Mouse (Mus musculus) kidney, adult 10 weeks (tissue): ENCODE data around the gene Ccdc171. TPM values are rescaled to one million over a fixed set of nuclear protein-coding genes. Genes with fewer than 3 reads are reported as not detected.

Experiments used
- polyA plus RNA-seq: library from polyadenylated mRNA; stranded (reverse); fragments of 350-450 nt; fragmentation: Illumina TruSeq; extraction: RNeasy Lipid Tissue Mini Kit (QIAGEN cat#74804); gene quantifications from one replicate; pipeline ENCODE4 v1.2.3, GENCODE M21; 2014; ENCODE audit warnings: low read depth, low replicate concordance

Ccdc171 gene
- polyA plus RNA-seq = 2.0 TPM

GRCm38 (mm10) chr4:83524843-83525689, at the start of gene Ccdc171:
TSS of gene Ccdc171 (plus strand) at chr4:83525545.

GRCm38 (mm10) chr4:83486117-83486901, 39.0 kb upstream of the Ccdc171 start, which contains the start of gene Psip1:
TSS of gene Psip1 (minus strand) at chr4:83486459.

Other genes with a start within 250 kb of the Ccdc171 start
- 12.0 TPM for gene Ttc39b, start 201.3 kb upstream of the Ccdc171 start, polyA plus RNA-seq
- 17.0 TPM for gene Snapc3, start 107.8 kb upstream of the Ccdc171 start, polyA plus RNA-seq
- gene Psip1, start 39.1 kb upstream of the Ccdc171 start, polyA plus RNA-seq = 101 TPM